Mouse (Mus musculus) hindbrain, postnatal 0 days (tissue): Measurements from ENCODE around the gene Epha7. TPM values are rescaled to one million over a fixed set of nuclear protein-coding genes. Genes with fewer than 3 reads are reported as not detected.

Source experiments
- ATAC-seq: fragments of 200-750 bp; cut with Nextera tagmentation; 2 replicates; pipeline ENCODE4 v1.8.0; 2017; ENCODE audit warnings: mild to moderate bottlenecking, moderate TSS enrichment, moderate library complexity
- DNase-seq: peaks from one replicate; pipeline ENCODE4 v3.0.0-alpha.2; 2015; ENCODE audit warnings: low spot score
- H3K27ac ChIP-seq: fragments of 300-500 bp; sonication (generic); 2 replicates; pipeline ENCODE4 v1.5.1; 2014; ENCODE audit warnings: mild to moderate bottlenecking
- H3K27me3 ChIP-seq: fragments of 300-500 bp; sonication (generic); 2 replicates; pipeline ENCODE4 v1.6.1; 2014; ENCODE audit warnings: low read length, mixed read lengths; ENCODE audit not compliant: insufficient read depth
- H3K36me3 ChIP-seq: fragments of 300-500 bp; sonication (generic); 2 replicates; pipeline ENCODE4 v1.6.1; 2014; ENCODE audit warnings: low read length, mixed read lengths; ENCODE audit not compliant: insufficient read depth
- H3K4me1 ChIP-seq: fragments of 300-500 bp; sonication (generic); 2 replicates; pipeline ENCODE4 v1.6.1; 2014; ENCODE audit warnings: antibody characterized with exemption, low read length, mixed read lengths; ENCODE audit not compliant: insufficient read depth
- H3K4me2 ChIP-seq: fragments of 300-500 bp; sonication (generic); 2 replicates; pipeline ENCODE4 v1.6.1; 2014; ENCODE audit warnings: low read depth, mild to moderate bottlenecking, low read length, moderate library complexity, mixed read lengths
- H3K4me3 ChIP-seq: fragments of 300-500 bp; sonication (generic); 2 replicates; pipeline ENCODE4 v1.5.1; 2014; ENCODE audit warnings: low read length
- H3K9ac ChIP-seq: fragments of 300-500 bp; sonication (generic); replicated peaks from 2 replicates; pipeline ENCODE4 v1.6.1; 2014; ENCODE audit warnings: mild to moderate bottlenecking, low read length, moderate library complexity, mixed read lengths
- H3K9me3 ChIP-seq: fragments of 300-500 bp; sonication (generic); 2 replicates; pipeline ENCODE4 v1.6.1; 2016; ENCODE audit warnings: low read length, mixed read lengths
- CTCF ChIP-seq: IDR thresholded peaks from 2 replicates; pipeline ENCODE4 v1.5.1; 2016; ENCODE audit warnings: antibody characterized with exemption, control low read depth, low read depth
- WGBS: fragments of 180-500 bp; shearing (Covaris S2); extraction: QIAGEN DNeasy Blood & Tissue Kit; methylation state at CpG from one replicate; pipeline ENCODE4 v1.1.7; 2014; 5-methylcytosine and 5-hydroxymethylcytosine counted together
- polyA plus RNA-seq: library from polyadenylated mRNA; unstranded; fragments of >200 nt; fragmentation: Nextera tagmentation; extraction: Ambion mirVana; gene quantifications from 2 replicates; pipeline ENCODE4 v1.2.1, GENCODE M21; 2015
- total RNA-seq: library from RNA; depleted of rRNA; stranded (reverse); fragments of >200 nt; gene quantifications from 2 replicates; pipeline ENCODE4 v1.2.3, GENCODE M21; 2014

The Epha7 gene
- total and polyA plus RNA-seq, 2 experiments from 2014 or later, result 39.9 to 41.5 TPM

DNA sequence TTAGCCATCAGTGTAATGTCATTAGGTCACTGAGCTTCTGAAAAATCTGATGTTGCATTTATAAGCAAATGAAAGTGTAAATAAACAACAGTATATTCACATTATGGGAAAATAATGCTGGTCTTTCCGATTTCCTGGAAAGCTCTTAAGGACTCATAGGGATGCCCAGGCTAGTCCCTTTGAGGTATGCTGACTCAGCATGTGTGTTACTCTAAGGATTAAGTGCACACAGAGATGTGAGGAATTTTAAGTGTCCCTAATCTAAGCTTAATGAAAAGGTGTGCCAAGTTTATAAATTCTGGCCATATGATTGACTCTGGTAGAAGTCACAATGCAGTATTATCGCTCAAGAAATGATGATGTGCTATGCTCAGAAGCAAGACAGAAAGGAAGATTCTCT, 127.8 kb downstream of the Epha7 start:
- H3K4me2 ChIP-seq, result no peak overlapping the region
- no peak overlapping the region for H3K27ac ChIP-seq
- no peaks in the 10 kb centered on the region for H3K27me3 ChIP-seq
- no peak for TF ChIP-seq CTCF
- H3K4me3 ChIP-seq, result no peak overlapping the region
- H3K9me3 ChIP-seq, result no peaks in the 10 kb centered on the region
- H3K9ac ChIP-seq, result no peak overlapping the region
- H3K36me3 ChIP-seq, result no peaks in the 10 kb centered on the region; the same call in 1 of the 2 replicates
- no peaks in the 10 kb centered on the region for H3K4me1 ChIP-seq
- ATAC-seq (no peak), DNase-seq (no peak)
- 95% methylated on average over 2 of the region's 2 CpGs for WGBS

DNA sequence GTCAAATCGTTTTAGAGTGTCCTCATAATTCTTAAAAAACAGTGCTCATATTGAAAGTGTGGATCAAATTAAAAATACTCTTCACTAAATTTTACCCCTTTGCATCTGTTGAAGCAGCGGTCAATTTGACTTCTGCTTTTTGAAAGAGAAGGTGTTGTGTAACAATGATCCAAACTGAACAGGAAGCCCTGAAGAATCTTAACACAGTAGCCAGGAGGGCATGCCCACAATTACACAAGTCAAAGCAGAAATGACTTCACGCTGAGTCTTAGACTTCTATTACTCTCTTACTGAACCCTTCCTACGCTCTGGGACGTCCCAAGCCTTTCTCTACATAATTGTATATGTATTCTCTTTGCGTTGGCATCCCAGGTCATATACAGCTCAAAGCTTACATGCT, 131.3 kb downstream of the Epha7 start:
- ATAC-seq (no peak), DNase-seq (no peak)
- H3K27me3 ChIP-seq, result no peaks in the 10 kb centered on the region
- TF ChIP-seq CTCF, result no peak
- WGBS, result 84% methylated on average over 6 of the region's 6 CpGs
- H3K4me3 ChIP-seq, result no peak overlapping the region
- no peaks in the 10 kb centered on the region for H3K9me3 ChIP-seq
- no peak overlapping the region for H3K9ac ChIP-seq
- H3K36me3 ChIP-seq, result no peaks in the 10 kb centered on the region; the same call in 1 of the 2 replicates
- H3K4me1 ChIP-seq, result no peaks in the 10 kb centered on the region
- H3K4me2 ChIP-seq, result no peak overlapping the region
- H3K27ac ChIP-seq, result no peak overlapping the region

DNA sequence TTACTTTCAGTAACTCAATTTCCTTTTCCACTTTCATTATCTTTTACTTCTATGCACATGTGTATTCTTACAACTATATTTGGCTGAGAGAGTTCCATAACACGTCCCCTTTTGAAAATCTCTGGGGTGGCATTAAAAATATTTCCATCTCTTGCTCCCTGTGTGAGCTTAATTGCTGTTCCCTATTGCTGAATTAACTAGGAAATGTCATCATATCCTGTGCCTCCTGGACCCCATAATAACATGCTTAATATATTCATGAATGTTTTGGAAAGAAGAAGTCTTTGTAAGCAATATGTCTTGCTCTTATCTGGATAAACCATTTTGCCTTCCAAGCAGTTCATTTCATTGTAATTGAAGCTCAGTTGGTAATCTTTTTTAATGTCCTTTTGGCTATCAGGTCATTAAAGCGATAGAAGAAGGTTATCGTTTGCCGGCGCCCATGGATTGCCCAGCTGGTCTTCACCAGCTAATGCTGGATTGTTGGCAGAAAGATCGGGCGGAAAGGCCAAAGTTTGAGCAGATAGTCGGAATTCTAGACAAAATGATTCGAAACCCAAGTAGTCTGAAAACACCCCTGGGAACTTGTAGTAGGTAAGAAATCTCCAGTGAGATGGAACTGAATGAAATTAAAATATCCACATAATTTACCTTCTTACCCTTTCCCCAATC, 148.1 kb downstream of the Epha7 start:
- H3K9me3 ChIP-seq, result no peaks in the 10 kb centered on the region
- no peak overlapping the region for H3K27ac ChIP-seq
- TF ChIP-seq CTCF, result no peak
- no peaks in the 10 kb centered on the region for H3K4me1 ChIP-seq
- DNase-seq, result no peak
- H3K4me3 ChIP-seq, result no peak overlapping the region
- H3K27me3 ChIP-seq, result no peaks in the 10 kb centered on the region
- H3K9ac ChIP-seq, result no peak overlapping the region
- WGBS, result 83% methylated on average over 9 of the region's 9 CpGs
- H3K36me3 ChIP-seq, result no peaks in the 10 kb centered on the region
- no peak overlapping the region for H3K4me2 ChIP-seq
- ATAC-seq, result no peak

DNA sequence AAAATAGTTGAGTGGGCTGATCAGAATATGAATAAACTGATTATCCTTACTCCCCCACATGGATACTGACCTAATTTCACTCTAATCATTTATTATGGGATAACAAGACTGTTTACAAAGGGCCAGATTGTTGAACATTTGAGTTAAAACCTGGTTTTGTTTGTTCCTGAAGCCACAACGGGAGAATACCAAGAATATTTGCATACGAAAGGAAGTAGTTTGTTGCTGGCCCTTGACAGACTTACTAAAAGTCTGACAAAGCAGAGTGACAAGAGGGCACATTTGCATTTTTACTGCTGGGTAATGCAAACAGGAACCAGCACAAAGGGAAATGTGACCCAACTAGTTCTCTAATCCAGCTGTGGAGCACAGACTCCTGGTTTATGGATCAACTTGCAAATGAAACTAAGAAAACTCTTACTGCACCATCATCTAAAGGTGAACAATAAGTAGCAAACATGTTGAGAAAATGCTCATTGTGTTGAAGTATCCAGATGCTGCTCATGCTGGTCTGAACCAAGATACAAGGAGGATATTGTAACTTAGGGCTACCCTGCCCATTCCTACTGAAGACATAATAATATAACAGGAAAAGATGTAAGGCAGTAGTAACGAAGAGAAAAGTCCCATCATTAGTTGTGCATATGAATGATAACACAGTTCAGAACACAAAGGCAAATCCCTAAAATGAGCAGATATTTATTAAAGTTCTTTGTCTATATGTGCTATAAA, 154.8 kb downstream of the Epha7 start:
- no peak for DNase-seq
- Histone ChIP-seq H3K27ac (no peak overlapping the region), H3K27me3 (no peaks in the 10 kb centered on the region), H3K9me3 (no peaks in the 10 kb centered on the region), H3K4me1 (no peaks in the 10 kb centered on the region), H3K4me2 (no peak overlapping the region), H3K4me3 (no peak overlapping the region), H3K9ac (no peak overlapping the region), H3K36me3 (no peaks in the 10 kb centered on the region)
- no peak for TF ChIP-seq CTCF
- no peak for ATAC-seq
- 41% methylated on average over 3 of the region's 3 CpGs for WGBS

- H3K4me2 ChIP-seq, result no peak overlapping the region
- H3K4me1 ChIP-seq, result no peaks in the 10 kb centered on the region
- H3K27ac ChIP-seq, result no peak overlapping the region
- no peak overlapping the region for H3K4me3 ChIP-seq
- H3K9me3 ChIP-seq, result no peaks in the 10 kb centered on the region
- DNase-seq (no peak), ATAC-seq (no peak)
- 63% methylated on average over 3 of the region's 3 CpGs for WGBS
- no peak for TF ChIP-seq CTCF
- H3K9ac ChIP-seq, result no peak overlapping the region
- H3K27me3 ChIP-seq, result no peaks in the 10 kb centered on the region
- H3K36me3 ChIP-seq, result no peaks in the 10 kb centered on the region
Observed at GRCm38 (mm10) chr4:28998462-28999286, 185.7 kb downstream of the Epha7 start.

DNA sequence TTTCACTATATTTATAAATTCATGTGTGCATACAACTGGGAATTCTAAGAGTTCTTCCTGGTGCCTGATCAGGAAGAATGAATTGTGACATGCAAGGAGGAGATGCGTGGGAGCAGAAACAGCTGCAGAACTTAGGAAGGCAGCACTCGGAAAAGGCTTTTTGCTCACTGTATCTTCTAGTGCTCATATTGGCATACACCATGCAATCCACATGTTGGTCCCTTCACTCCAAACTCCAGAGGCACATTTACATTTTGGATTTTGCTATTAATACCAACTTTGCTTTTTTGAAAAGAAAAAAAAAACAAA, 186.3 kb downstream of the Epha7 start:
- no peaks in the 10 kb centered on the region for H3K36me3 ChIP-seq
- no peaks in the 10 kb centered on the region for H3K9me3 ChIP-seq
- 82% methylated on average over 2 of the region's 2 CpGs for WGBS
- no peak overlapping the region for H3K4me3 ChIP-seq
- no peak overlapping the region for H3K9ac ChIP-seq
- no peak overlapping the region for H3K4me2 ChIP-seq
- no peak for TF ChIP-seq CTCF
- H3K4me1 ChIP-seq, result no peaks in the 10 kb centered on the region
- H3K27ac ChIP-seq, result no peak overlapping the region
- ATAC-seq (no peak), DNase-seq (no peak)
- no peaks in the 10 kb centered on the region for H3K27me3 ChIP-seq
